Mouse (Mus musculus) gastrocnemius, postnatal 25 days (tissue): ENCODE data around the gene Erbin. TPM values are rescaled to one million over a fixed set of nuclear protein-coding genes. Genes with fewer than 3 reads are reported as not detected.

ENCODE experiments used
- DNase-seq: peaks from one replicate; pipeline ENCODE4 v3.0.0; 2022
- long read RNA-seq, 2 experiments: library from polyadenylated mRNA; stranded (forward); transcript quantifications; one replicate each; pipeline ENCODE4 v2.0.0; 2021
- total RNA-seq, 2 experiments: library from RNA; stranded (reverse); gene quantifications; 1 replicate in 1 of 2; 2 replicates in 1 of 2; pipeline ENCODE4 v1.2.3; 2021

Erbin gene
- total RNA-seq = 10 to 100 TPM; 30.4 to 34.3 TPM
- long read RNA-seq, experiment 1, partial matches to known transcripts = 1 of 10 reads
- long read RNA-seq, experiment 1, other reads (novel, unspliced or antisense) = 9 of 10 reads
- long read RNA-seq, experiment 2, full-length matches to known transcripts = 3 of 13 reads
- long read RNA-seq, experiment 2, partial matches to known transcripts = 3 of 13 reads
- long read RNA-seq, experiment 2, other reads (novel, unspliced or antisense) = 7 of 13 reads

DNA sequence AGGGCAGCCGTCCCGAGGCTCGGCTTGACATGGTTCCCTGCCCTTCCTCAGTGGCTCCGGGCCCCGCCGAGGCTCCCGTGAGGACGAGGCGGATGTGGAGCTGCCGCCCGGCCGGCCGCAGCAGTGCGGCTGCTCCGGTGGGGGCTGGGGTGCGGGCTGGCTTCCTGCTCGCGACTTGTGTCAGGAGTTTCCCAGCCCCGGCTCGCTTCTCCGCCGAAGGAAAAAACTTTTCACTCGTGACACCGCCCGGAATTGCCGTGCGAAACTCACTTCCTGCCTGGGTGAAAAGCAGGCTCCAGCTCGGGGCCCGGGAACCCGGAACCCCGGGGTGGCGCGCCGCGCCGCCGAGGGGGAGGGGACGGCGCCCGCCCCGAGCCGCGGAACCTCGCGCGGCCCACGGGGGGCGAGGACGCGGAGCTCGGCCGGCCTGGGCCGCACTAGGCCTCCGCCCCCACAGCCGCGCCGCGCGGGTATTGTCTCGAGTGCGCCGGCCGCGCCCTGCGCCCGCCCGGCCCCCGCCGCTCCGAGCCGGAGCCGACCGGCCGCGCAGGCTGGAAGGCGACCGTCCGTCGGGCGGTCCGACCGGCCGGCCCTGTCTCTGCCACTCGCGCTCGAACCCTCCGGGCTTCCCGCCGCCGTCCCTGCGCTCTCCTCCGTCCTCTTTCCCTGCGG, at the start of gene Erbin:
Erbin (minus strand) TSS at position 254 of the 672 bp plus-strand sequence.
- DNase-seq = peak; percentile 82

GRCm38 (mm10) chr13:103969912-103970311, 49.6 kb upstream of the Erbin start:
- DNase-seq = peak; percentile 42

DNA sequence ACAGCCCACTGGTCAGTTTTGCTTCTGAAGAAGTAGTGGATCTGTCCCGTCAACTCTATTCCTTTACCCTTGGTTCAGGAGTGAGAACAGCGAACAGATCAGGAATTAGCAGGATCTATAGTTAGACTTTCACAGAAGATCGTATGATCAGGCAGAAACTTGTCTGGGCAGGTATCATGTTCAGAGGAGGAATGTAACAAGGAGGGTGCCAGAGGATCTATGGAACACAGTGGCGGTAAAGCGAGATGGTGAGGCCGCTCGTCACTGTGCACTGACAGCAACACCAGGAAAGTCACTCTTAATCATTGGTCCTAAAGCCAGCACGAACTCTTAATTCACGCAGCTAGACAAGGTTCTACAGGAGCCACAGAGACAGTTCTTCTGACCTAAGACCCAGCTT, 47.7 kb upstream of the Erbin start:
- DNase-seq = no peak

DNA sequence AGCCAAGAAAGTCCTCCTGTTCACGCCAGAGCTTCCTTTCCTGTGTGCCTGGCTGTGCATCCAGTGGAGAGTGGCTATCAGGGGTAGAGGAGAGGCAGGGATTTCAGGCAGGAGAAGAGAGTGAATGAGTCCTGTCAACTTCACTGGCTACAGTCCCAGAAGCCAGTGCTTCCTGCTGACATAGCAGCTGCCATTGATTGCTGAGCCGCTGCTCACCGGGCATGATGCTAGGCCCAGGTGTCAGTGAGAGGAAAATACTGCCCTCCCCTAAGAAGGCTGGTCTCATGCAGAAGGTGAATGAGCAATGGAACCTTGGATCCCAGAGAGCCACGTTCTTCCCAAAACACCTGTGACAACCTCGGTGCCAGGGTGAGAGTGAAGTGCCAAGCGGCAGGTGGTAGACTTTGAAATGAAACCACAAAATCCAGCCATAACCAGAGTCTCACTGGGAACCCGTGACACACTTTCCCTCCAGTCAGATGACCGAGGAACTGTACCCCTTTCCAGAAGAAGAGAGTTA, 46.4 kb upstream of the Erbin start:
- DNase-seq = no peak

DNA sequence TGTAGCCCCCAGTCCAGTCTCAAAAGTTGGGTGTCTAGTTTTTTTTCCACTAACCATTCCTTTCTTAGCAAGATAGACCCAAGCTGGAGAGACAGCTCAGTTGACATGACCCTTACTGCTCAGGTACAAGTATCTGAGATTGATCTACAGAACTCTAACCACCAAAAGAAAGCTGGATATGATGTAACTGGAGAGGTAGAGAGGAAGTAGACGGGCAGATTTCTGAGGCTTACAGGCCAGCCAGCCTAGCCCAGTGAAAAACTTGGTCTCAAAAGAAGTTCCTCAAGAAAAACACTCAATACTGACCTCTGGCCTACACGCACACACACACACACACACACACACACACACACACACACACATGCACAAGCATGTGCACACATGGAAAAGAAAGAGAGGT, 44.9 kb upstream of the Erbin start:
- DNase-seq = no peak

- no peak for DNase-seq
Measured at GRCm38 (mm10) chr13:103963094-103963493, 42.8 kb upstream of the Erbin start.

- no peak for DNase-seq
Measured at GRCm38 (mm10) chr13:103959841-103960240, 39.5 kb upstream of the Erbin start.

GRCm38 (mm10) chr13:103958607-103959123, 38.4 kb upstream of the Erbin start:
- DNase-seq = no peak

DNA sequence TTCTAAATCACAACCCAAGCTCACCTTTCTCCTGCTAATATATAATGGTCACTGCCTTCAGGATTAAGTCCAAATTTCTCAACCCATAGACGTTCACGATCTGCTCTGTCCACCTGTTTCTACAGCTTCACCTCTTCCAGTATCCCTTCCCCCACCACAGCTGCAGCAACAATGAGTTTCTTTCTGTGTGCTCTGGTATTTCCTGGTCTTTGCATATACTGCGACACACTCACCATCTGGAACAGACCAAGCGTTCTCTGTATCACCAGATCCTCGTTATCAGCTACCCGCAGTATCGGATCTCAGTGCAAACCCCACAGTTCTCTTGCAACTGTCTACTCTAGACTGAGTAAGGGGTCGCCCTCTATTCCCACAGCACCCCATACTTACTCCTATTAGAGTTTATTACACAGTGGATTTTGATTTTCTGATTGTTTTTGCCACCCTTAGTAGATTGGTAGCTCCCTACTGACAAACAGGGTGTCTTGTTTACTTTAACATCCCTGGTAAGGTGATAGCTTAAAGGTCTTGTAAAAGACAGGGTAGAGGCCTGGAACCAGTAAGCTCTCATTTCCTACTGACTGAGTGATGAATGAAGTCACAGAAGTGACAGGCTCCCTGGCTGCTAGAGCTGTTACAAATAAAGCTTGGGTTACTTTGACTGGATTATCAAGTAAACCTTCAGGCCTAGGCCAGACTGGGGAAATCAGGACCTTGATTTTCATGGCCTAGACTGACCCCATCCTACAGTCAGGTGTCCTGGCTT, 37.0 kb upstream of the Erbin start:
- no peak for DNase-seq

DNA sequence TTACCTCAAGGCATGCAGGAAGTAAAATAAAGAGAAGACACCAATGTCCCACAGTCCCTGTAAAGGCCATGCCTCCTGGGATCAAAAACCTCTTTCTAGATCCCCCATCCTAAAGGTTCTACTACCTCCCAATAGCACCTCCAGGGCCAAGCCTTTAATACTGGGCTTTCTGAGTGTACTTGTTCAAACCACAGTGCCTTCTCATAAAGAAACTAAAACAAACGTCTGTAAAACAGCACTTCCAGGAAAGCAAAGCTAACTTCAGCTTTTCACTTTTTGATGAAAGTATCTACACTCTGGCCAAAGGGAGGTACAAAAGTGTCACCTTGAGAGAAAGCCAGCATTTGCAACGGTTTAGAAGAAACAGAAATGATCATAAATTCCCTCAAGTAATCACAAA, 35.3 kb upstream of the Erbin start:
- no peak for DNase-seq

- DNase-seq = no peak
Measured at GRCm38 (mm10) chr13:103951393-103951792, 31.1 kb upstream of the Erbin start.

GRCm38 (mm10) chr13:103940796-103941195, 20.5 kb upstream of the Erbin start:
- DNase-seq = no peak

- DNase-seq = no peak
Measured at GRCm38 (mm10) chr13:103924586-103924985, 4.3 kb upstream of the Erbin start.

DNA sequence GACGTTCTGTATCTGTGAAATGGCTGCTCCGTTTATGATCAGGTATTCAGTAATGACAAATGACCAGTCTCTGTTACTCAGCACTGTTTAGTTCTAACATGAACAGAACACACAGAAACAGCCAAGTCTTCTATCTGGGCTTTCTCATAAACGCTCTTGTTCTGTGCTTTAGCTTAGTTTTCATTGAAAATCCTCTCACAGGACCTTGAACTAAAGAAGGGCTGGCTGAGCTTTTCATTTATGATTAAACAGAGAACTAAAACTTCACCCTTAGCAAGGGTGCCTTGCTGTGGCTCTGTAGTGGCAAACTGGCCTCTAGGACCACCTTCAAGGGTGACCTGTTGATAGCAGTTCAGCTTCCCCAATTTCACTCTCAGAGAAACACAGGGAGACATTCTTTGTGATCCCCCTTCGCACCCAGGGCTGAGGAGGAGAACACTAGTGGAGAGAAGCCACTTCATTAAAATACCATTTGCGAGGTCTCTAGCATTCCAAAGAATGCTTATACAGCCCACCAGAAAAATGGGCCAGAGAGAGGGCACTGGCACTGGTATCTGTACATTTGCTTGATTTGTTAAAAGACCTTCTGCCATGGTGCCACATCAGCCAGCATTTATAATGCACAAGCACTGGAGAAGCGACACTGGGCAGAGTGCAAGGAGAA, 3.2 kb upstream of the Erbin start:
- no peak for DNase-seq

GRCm38 (mm10) chr13:103921831-103922380, 1.6 kb upstream of the Erbin start:
- DNase-seq = no peak

GRCm38 (mm10) chr13:103920933-103921830, 868 bp upstream of the Erbin start:
- DNase-seq = peak; percentile 88

DNA sequence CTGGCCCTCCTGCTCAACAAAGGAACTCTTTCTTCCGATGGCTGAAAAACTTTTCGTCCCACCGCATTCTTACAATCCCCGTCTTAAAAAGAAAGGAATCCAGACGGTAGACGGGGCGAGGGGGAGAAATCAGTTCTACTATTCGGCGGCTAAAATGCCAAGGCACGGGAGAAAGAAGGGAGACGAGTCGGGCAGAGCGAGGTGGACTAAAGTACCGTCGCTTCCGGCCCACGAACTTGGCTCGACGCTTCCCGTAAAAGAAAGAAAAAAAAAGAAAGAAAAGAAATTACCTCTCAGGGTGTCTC, 406 bp downstream of the Erbin start:
- DNase-seq = no peak

DNA sequence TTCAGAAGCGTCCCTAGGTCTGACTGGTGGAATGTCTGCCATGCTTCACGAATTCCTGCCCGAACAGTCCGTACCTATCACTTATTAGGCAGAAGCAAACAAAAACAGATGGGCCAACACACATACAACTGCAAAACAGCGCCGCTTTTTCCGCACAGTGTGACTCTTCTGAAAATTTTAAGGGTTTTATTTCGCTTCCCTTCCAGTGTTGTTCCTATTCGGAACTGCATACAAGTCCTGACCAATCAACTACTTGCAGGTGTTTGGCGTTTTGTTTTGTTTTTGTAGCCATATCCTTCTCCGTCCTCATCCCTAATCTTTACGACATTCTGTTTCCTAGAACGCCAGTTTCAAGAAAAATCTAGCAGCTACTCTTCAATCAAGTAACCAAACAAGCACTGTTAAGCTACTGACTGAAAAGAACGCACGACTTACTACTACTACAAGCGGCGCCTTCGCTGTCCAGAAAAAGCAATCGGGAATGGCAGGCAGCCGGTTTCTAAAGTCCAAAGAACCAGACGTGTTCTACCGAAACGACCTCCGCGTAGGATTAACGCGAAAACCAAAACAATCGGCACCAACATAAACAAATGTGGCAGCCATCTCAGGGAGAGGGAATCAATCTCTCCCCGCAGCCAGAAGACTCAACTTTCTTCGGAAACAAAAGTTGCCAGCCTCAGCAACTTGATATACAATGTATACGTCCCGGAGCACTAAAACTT, 919 bp downstream of the Erbin start:
- DNase-seq = peak; percentile 7

DNA sequence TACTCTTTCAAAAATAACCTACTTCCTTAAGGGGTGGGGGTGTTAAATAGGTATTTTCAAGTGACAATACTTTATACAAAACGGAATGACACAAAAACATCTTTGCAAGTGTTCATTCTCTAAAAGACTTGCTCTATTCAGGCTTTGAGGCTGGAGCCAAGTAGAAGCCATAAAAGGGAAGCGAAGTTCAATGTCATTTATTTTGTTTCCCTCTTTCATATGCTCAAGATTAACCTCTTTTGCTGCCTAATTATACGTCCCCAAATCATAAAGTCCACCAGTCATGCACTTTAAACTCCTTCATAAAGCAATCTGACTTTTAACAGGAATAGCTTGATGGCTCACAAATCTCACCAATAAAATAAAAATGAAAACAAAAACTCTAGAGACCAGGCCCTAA, 1.9 kb downstream of the Erbin start:
- no peak for DNase-seq

DNA sequence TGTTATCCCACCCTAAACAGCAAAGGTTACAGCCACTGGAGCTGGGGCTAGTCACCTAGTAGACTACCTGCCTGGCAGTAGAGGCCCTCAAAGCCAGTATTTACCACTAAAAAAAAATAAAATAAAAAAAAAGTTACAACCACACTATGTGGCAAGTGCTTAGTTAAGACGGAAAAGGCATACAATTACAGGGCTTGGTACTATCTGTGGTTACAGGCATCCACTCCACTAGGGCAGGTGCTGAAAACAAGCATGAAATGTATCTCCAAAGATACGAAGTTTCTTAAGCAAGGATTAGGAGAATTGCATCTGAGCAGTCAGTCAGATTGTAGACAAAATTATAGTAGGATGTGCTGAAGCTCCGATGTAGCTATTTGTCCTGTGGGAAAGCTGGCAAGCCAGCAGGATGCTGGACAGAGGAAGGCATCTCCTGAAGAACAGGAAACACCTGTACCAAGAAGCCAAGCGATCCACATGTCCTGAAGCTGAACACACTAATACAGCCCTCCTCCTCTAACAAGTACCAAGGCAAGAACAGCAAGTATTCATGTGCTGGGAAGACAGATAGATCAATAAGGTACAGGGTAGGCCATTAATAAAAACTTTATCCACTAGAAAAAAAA, 6.1 kb downstream of the Erbin start:
- DNase-seq = no peak
